Comparison of ENCODE assay signal across 11 mouse cellular contexts in the genomic region with DNA sequence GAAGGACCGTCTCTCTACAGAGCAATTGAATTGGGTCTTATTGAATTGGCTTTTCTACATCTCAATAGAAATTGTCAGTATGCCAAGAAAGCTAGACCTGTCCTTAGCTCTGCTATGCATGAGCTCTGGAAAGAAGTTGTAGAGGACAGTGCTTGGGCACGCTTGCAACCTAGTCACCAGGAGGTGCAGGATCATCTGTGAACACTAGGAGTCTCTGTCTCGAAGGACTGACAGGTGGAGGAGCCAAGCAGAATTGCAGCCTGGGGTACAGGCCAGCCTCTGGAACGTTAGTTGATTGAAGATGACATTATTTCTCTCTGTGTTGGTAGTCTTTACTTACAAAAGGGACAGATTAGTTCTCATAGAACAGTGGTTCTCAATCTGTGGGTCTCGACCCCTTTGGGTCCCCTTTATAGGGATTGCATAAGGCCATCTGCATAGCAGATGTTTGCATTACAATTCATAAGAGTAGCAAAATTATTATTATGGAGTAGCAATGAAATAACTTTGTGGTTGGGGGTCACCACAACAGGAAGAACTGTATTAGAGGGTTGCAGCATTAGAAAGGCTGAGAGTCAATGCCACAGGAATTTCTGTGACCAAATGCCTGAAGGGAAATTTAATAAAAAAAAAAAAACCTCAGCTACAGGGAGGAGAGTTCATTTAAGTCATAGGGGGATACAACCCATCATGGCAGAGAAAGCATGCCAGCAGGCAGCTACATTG.
DNase-seq lines count a peak whose midpoint lies in the region; ATAC-seq and TF ChIP-seq lines count a peak whose summit lies in the region.
"Had no signal": no experiment of that assay in that cellular context is flagged by ENCODE, and none has a peak within 500 bp of the region (broad histone marks: within the 10 kb centered on the region; RNA-seq: fewer than 3 reads in every experiment).

No protein-coding gene starts in this region.

- WGBS in liver, adult 2 months: 77% methylated on average over 5 of the region's 5 CpGs
- WGBS in liver, embryonic 12.5 days (ENCODE audit: insufficient replicate concordance): 49% methylated on average over 5 of the region's 5 CpGs
- WGBS in midbrain, embryonic 16.5 days: 59% methylated on average over 5 of the region's 5 CpGs

- H3K9me3 ChIP-seq in liver, embryonic 12.5 days (replicated peaks): no peaks in the 10 kb centered on the region
- H3K9me3 ChIP-seq in ES-E14 (ENCODE audit: control insufficient read depth, insufficient read depth, low read depth, low read length): no peaks in the 10 kb centered on the region
- no peaks in the 10 kb centered on the region for H3K9me3 ChIP-seq in midbrain, embryonic 16.5 days (replicated peaks; ENCODE audit: control insufficient read depth, low read length, poor library complexity, severe bottlenecking)
- H3K9me3 ChIP-seq: hindbrain, embryonic 10.5 days; stomach, embryonic 15.5 days had no signal

- no peak overlapping the region for H3K4me2 ChIP-seq in liver, embryonic 12.5 days
- no peak overlapping the region for H3K4me2 ChIP-seq in midbrain, embryonic 16.5 days (ENCODE audit: low read length)
- H3K4me2 ChIP-seq: stomach, embryonic 15.5 days had no signal

- H3K27ac ChIP-seq in liver, adult 2 months (replicated peaks; ENCODE audit: insufficient read depth, low read depth, low read length): no peak overlapping the region
- no peak overlapping the region for H3K27ac ChIP-seq in liver, embryonic 12.5 days
- no peak overlapping the region for H3K27ac ChIP-seq in ES-E14 (ENCODE audit: insufficient read depth, low read depth, low read length, poor library complexity, severe bottlenecking)
- H3K27ac ChIP-seq in midbrain, embryonic 16.5 days (ENCODE audit: low read length): no peak overlapping the region
- H3K27ac ChIP-seq: hindbrain, embryonic 10.5 days; stomach, embryonic 15.5 days had no signal

- H3K4me1 ChIP-seq in liver, adult 2 months (ENCODE audit: control insufficient read depth, insufficient read depth, low read length): no peaks in the 10 kb centered on the region; the same call in 1 of the 2 replicates
- no peaks in the 10 kb centered on the region for H3K4me1 ChIP-seq in liver, embryonic 12.5 days
- H3K4me1 ChIP-seq in ES-E14 (ENCODE audit: control insufficient read depth in 2 of 2, insufficient read depth in 2 of 2, low read length in 2 of 2, poor library complexity in 1 of 2): no peaks in the 10 kb centered on the region
- H3K4me1 ChIP-seq in midbrain, embryonic 16.5 days (ENCODE audit: control insufficient read depth, insufficient read depth, low read length): no peaks in the 10 kb centered on the region
- H3K4me1 ChIP-seq: hindbrain, embryonic 10.5 days; stomach, embryonic 15.5 days had no signal

- DNase-seq in embryo, embryonic 10.5 days (ENCODE audit: low spot score): peak; percentile 20
- DNase-seq in embryo, embryonic 9.5 days (ENCODE audit: extremely low spot score): no peak
- DNase-seq in liver, adult 2 months (ENCODE audit: extremely low read depth, low read depth, low spot score): no peak
- DNase-seq in ES-E14 (ENCODE audit: low read depth, low spot score): no peak
- no peak for DNase-seq in heart, postnatal 4 days
- DNase-seq: kidney, postnatal 14 days had no signal

- in situ Hi-C loops in ES-E14 (cut with MboI; ENCODE audit: low sequenced_read_pairs in 2 of 2, unreplicated experiment in 2 of 2): loop anchor here in 1 of 2 experiments (25.0 kb wide), 1 partner anchor 435 kb away; no protein-coding TSS in a partner anchor

- H3K4me3 ChIP-seq in liver, adult 2 months (ENCODE audit: insufficient read depth, low read depth, low read length): no peak overlapping the region
- no peak overlapping the region for H3K4me3 ChIP-seq in liver, embryonic 12.5 days
- no peak overlapping the region for H3K4me3 ChIP-seq in ES-E14 (ENCODE audit: insufficient read depth in 1 of 2, low read depth in 1 of 2, low read length in 2 of 2, poor library complexity in 1 of 2, severe bottlenecking in 1 of 2)
- no peak overlapping the region for H3K4me3 ChIP-seq in midbrain, embryonic 16.5 days (ENCODE audit: low read depth, low read length)
- H3K4me3 ChIP-seq: hindbrain, embryonic 10.5 days; stomach, embryonic 15.5 days had no signal

- no peak overlapping the region for H3K9ac ChIP-seq in liver, adult 2 months (ENCODE audit: low read depth, low read length)
- no peak overlapping the region for H3K9ac ChIP-seq in liver, embryonic 12.5 days
- no peak overlapping the region for H3K9ac ChIP-seq in ES-E14 (ENCODE audit: insufficient read depth, low read depth, low read length, poor library complexity, severe bottlenecking)
- H3K9ac ChIP-seq in midbrain, embryonic 16.5 days (ENCODE audit: low read depth, low read length): no peak overlapping the region
- H3K9ac ChIP-seq: stomach, embryonic 15.5 days had no signal

- no peaks in the 10 kb centered on the region for H3K79me2 ChIP-seq in liver, adult 2 months (ENCODE audit: control insufficient read depth, insufficient read depth, low read length)

- ATAC-seq in liver, embryonic 12.5 days: no peak
- 0 out of 2 replicates have a peak, but pooled peaks have one; percentile 35 for ATAC-seq in megakaryocyte, adult 5-6 weeks (ENCODE audit: poor library complexity, severe bottlenecking)
- no peak for ATAC-seq in midbrain, embryonic 16.5 days

- no peak for TF ChIP-seq POLR2A in liver, adult 2 months (IDR thresholded peaks at IDR 0.05; ENCODE audit: extremely low read depth, insufficient read depth, low read length)

- peak; percentile 18; the same call in 1 of the 2 replicates for TF ChIP-seq CTCF in liver, adult 2 months (IDR thresholded peaks at IDR 0.05; ENCODE audit: low read depth, low read length)

- no peaks in the 10 kb centered on the region for H3K27me3 ChIP-seq in liver, adult 2 months (ENCODE audit: control insufficient read depth, insufficient read depth, low read length)
- H3K27me3 ChIP-seq in liver, embryonic 12.5 days (replicated peaks): no peaks in the 10 kb centered on the region
- H3K27me3 ChIP-seq in midbrain, embryonic 16.5 days (ENCODE audit: control insufficient read depth, insufficient read depth, low read depth, low read length): no peaks in the 10 kb centered on the region
- H3K27me3 ChIP-seq: stomach, embryonic 15.5 days had no signal

- no peaks in the 10 kb centered on the region for H3K36me3 ChIP-seq in liver, adult 2 months (ENCODE audit: control insufficient read depth, insufficient read depth, low read length)
- no peaks in the 10 kb centered on the region for H3K36me3 ChIP-seq in liver, embryonic 12.5 days
- H3K36me3 ChIP-seq in ES-E14 (ENCODE audit: control insufficient read depth, insufficient read depth, low read length, poor library complexity, severe bottlenecking): no peaks in the 10 kb centered on the region
- peaks cover 6% of the 10 kb centered on the region; the same call in 1 of the 2 replicates for H3K36me3 ChIP-seq in midbrain, embryonic 16.5 days (ENCODE audit: control insufficient read depth, insufficient read depth, low read length)
- H3K36me3 ChIP-seq: hindbrain, embryonic 10.5 days; stomach, embryonic 15.5 days had no signal

TF ChIP-seq in ES-E14, 5 proteins besides CTCF, POLR2A, EP300 and RAD21:
- TF ChIP-seq MAFK (IDR thresholded peaks at IDR 0.05; ENCODE audit: insufficient read depth, low read depth, low read length) (no peak), CHD2 (IDR thresholded peaks at IDR 0.05; ENCODE audit: low read depth, low read length) (peak; percentile 49; the same call in 1 of the 2 replicates)
